Mouse (Mus musculus): Measurements from ENCODE around the gene Fzd10. TPM values are rescaled to one million over a fixed set of nuclear protein-coding genes. Genes with fewer than 3 reads are reported as not detected.

Fzd10 gene
- 14.0 and 15.0 TPM in 2 replicates for polyA plus RNA-seq (2016; fragmentation: Nextera tagmentation; extraction: Ambion mirVana)

GRCm38 (mm10) chr5:128600072-128601021 is at the start of gene Fzd10:
Gene Fzd10, plus strand, starts transcription at chr5:128600844.
- DNase-seq (ENCODE audit: low spot score): peak; percentile 94
- Histone ChIP-seq H3K27ac (replicated peaks) (peak within 1 kb of the TSS; percentile 98), H3K4me1 (peaks cover 98% of the 10 kb centered on the region), H3K4me3 (peak within 1 kb of the TSS; percentile 93), H3K36me3 (peaks cover 31% of the 10 kb centered on the region), H3K9me3 (replicated peaks) (no peaks in the 10 kb centered on the region), H3K27me3 (ENCODE audit: low read depth, poor library complexity, severe bottlenecking) (peaks cover 67% of the 10 kb centered on the region)
- under 1% methylated on average over 72 of the region's 73 CpGs for WGBS

GRCm38 (mm10) chr5:128551448-128551847 is 49.2 kb upstream of the Fzd10 start:
- DNase-seq (ENCODE audit: low spot score): peak; percentile 48
- Histone ChIP-seq H3K9me3 (replicated peaks) (0 out of 2 replicates have a peak, but pooled peaks cover 3% of the 10 kb centered on the region), H3K4me1 (peaks cover 27% of the 10 kb centered on the region), H3K36me3 (no peaks in the 10 kb centered on the region), H3K27ac (replicated peaks) (peak overlapping the region; percentile 80), H3K4me3 (peak overlapping the region; percentile 47), H3K27me3 (ENCODE audit: low read depth, poor library complexity, severe bottlenecking) (peaks cover 40% of the 10 kb centered on the region)
- 6% methylated on average over 11 of the region's 11 CpGs for WGBS

DNA sequence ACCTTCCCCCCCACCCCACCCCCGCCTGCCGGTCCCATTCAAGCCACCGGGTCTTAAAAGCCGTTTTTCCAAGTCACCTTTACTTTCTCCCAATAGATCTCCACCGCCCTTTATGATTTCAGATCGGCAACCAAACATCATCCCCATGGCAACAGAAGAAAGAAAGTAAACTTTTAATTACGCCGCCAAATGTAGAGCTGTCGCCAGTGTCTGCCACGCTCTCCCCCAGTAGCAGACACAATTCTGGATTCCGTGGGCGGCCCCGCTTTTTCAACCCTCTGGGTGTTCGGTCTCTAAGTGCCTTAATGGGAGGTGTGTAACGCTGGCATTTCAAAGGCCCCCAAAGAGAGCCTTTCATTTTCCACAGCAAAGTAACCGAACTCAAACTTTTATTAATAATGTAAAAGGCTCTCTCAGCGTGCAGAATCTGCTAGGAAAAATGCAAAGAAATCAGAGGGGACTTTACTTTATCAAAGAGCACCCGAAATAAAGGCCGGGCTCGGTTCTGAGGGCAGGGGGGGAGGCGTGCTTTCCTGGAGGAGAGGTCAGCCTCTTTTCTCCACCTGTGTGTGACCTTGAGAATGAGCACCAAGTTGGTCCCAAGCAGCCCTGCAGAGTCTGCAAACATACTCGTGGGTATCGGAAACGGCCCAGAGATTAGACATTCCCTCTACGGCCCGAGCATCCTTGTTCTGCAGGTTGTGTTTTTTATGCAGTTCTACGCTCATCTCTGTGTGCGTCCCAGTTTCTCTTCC is 48.3 kb upstream of the Fzd10 start:
- H3K4me1 ChIP-seq: peaks cover 27% of the 10 kb centered on the region
- H3K27ac ChIP-seq (replicated peaks): peak overlapping the region; percentile 65
- peaks cover 40% of the 10 kb centered on the region for H3K27me3 ChIP-seq (ENCODE audit: low read depth, poor library complexity, severe bottlenecking)
- H3K9me3 ChIP-seq (replicated peaks): 0 out of 2 replicates have a peak, but pooled peaks cover 3% of the 10 kb centered on the region
- peak overlapping the region; percentile 47 for H3K4me3 ChIP-seq
- 12% methylated on average over 28 of the region's 28 CpGs for WGBS
- H3K36me3 ChIP-seq: no peaks in the 10 kb centered on the region
- peak; percentile 39 for DNase-seq (ENCODE audit: low spot score)

DNA sequence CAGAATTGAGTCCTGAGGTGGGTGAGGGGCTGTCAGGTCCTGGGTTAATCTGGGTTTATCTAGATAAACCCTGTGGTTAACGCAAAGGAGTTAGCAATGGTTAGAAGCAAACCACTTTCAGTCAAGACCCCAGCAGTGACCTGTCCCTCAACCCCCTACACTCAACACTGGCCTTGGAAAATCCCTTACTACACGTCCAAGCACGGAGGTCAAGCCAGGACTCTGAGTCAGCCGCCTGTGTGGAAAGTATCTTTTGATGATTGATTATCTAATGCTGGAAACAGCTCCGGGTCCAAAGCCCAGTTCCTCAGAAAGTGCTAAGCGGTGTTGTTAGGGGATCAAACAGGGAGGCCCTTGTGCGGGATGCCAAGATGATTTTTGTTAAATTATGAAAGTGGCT is 42.5 kb upstream of the Fzd10 start:
- no peak for DNase-seq (ENCODE audit: low spot score)
- Histone ChIP-seq H3K4me1 (peaks cover 13% of the 10 kb centered on the region), H3K36me3 (no peaks in the 10 kb centered on the region), H3K4me3 (no peak overlapping the region), H3K27me3 (ENCODE audit: low read depth, poor library complexity, severe bottlenecking) (peaks cover 12% of the 10 kb centered on the region; the same call in 1 of the 2 replicates), H3K9me3 (replicated peaks) (peaks cover 9% of the 10 kb centered on the region; the same call in 1 of the 2 replicates), H3K27ac (replicated peaks) (no peak overlapping the region)
- WGBS: 60% methylated on average over 7 of the region's 7 CpGs

DNA sequence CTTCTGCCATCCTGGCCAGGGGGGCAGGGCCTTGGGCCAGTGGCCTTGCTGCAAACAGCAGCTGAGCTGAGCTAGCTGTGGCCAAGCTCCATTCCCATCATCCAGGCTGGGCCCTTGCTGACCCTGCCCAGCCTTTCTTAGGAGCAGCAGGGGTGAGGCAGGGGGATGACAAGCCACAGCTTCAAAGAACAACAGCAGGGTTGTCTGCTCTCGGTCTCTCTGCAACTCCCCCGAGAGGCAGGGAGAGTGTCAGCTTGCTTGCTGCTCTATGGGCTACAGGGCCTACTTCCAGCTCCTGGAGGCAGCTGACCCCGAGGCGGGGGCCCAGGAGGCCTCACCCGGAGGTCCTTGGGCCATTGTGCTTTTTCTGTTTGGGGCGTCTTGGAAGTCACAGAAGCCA is 33.3 kb upstream of the Fzd10 start:
- H3K4me3 ChIP-seq: 0 out of 2 replicates have a peak overlapping the region, but pooled peaks have one; percentile 9
- DNase-seq (ENCODE audit: low spot score): peak; percentile 51
- H3K9me3 ChIP-seq (replicated peaks): no peaks in the 10 kb centered on the region
- no peaks in the 10 kb centered on the region for H3K36me3 ChIP-seq
- no peaks in the 10 kb centered on the region for H3K27me3 ChIP-seq (ENCODE audit: low read depth, poor library complexity, severe bottlenecking)
- WGBS: 12% methylated on average over 6 of the region's 6 CpGs
- H3K27ac ChIP-seq (replicated peaks): peak overlapping the region; percentile 74
- peaks cover 33% of the 10 kb centered on the region for H3K4me1 ChIP-seq

DNA sequence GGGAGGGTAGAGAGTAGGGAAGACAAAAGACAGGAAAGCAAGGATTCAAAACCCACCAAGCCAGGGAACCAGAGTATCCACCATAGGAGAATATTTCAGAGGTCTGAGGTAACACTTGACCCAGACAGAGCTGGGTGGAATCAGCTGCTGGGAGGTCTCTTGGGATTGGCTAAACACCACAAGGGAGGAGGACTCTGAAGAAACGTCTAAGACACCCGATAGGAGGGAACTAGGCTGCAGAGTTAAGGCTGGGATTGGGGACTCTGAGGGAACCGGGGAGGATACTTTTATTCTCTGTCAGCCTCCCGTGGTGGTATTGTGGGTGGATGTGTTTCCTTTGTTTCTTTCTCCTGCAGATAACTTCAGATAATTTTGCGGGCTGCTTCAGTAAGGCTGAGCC is 31.7 kb upstream of the Fzd10 start:
- Histone ChIP-seq H3K4me3 (no peak overlapping the region), H3K9me3 (replicated peaks) (0 out of 2 replicates have a peak, but pooled peaks cover under 1% of the 10 kb centered on the region), H3K36me3 (no peaks in the 10 kb centered on the region), H3K27me3 (ENCODE audit: low read depth, poor library complexity, severe bottlenecking) (no peaks in the 10 kb centered on the region), H3K4me1 (peaks cover 33% of the 10 kb centered on the region), H3K27ac (replicated peaks) (no peak overlapping the region)
- DNase-seq (ENCODE audit: low spot score): no peak
- WGBS: 17% methylated on average over 5 of the region's 5 CpGs

DNA sequence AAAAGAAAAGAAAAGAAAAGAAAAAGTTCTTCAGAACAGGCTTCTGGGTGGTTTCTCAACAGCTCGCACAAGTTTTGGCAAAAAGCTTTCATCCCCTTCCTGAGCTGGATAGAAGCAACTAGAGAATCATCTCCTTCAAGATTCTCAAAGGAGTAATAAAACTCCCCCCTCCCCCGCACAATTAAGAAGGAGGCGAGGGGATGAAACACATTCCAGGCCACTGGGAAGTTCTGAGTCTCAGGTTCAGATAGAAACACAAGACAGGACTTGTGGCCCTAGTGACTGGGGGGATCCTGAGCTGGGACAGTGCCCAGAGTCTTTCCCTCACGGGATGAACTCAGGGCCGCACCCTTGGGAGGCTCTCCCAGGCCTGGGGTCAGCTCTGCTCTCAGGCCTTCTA is 30.6 kb upstream of the Fzd10 start:
- Histone ChIP-seq H3K27ac (replicated peaks) (peak overlapping the region; percentile 47; the same call in 1 of the 2 replicates), H3K4me3 (no peak overlapping the region), H3K9me3 (replicated peaks) (peaks cover 8% of the 10 kb centered on the region; the same call in 1 of the 2 replicates), H3K36me3 (no peaks in the 10 kb centered on the region), H3K4me1 (peaks cover 33% of the 10 kb centered on the region), H3K27me3 (ENCODE audit: low read depth, poor library complexity, severe bottlenecking) (no peaks in the 10 kb centered on the region)
- no peak for DNase-seq (ENCODE audit: low spot score)
- WGBS: 68% methylated on average over 5 of the region's 5 CpGs

DNA sequence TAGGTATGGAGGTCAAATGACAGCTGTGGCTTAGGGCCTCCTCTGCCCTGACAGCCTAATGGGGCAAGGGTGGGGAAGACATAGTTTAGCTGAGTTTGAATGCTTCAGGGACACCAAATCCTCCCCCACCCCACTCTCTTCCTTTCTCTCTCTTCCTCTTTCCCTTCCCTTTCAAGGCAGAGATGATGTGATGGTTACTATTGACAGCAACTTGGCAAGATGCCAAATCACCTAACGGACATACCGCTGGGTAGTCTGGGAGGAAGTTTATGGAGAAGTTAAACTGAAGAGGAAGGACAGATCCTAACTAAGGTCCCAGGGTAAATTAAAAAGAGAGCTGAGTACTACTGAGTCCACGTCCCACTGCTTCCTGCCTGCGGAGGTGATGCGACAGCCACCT is 29.8 kb upstream of the Fzd10 start:
- H3K4me3 ChIP-seq: no peak overlapping the region
- DNase-seq (ENCODE audit: low spot score): no peak
- peaks cover 37% of the 10 kb centered on the region for H3K4me1 ChIP-seq
- H3K27ac ChIP-seq (replicated peaks): peak overlapping the region; percentile 47; the same call in 1 of the 2 replicates
- 90% methylated on average over 5 of the region's 5 CpGs for WGBS
- H3K9me3 ChIP-seq (replicated peaks): peaks cover 8% of the 10 kb centered on the region; the same call in 1 of the 2 replicates
- no peaks in the 10 kb centered on the region for H3K27me3 ChIP-seq (ENCODE audit: low read depth, poor library complexity, severe bottlenecking)
- no peaks in the 10 kb centered on the region for H3K36me3 ChIP-seq

DNA sequence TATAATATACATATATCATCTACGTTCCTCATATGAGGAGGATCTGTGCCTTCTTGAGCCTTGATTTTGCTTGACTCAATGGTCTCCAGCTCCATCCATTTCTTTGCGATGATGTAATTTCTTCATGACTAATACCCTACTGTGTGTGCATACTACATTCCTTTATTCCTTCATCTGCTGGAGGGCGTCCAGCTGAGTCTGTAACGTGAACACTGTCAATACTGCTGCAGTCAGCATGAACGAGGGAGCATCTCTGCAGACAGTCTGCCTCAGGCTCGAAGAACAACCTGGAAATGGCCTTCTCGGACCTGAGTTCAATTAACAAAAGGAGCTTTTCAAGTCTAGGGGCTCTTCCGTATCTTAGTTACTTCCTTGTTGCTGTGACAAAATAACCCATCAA is 28.9 kb upstream of the Fzd10 start:
- Histone ChIP-seq H3K36me3 (no peaks in the 10 kb centered on the region), H3K9me3 (replicated peaks) (peaks cover 8% of the 10 kb centered on the region; the same call in 1 of the 2 replicates), H3K27me3 (ENCODE audit: low read depth, poor library complexity, severe bottlenecking) (no peaks in the 10 kb centered on the region), H3K27ac (replicated peaks) (no peak overlapping the region), H3K4me3 (no peak overlapping the region), H3K4me1 (peaks cover 38% of the 10 kb centered on the region)
- DNase-seq (ENCODE audit: low spot score): no peak
- WGBS: 82% methylated on average over 8 of the region's 8 CpGs

DNA sequence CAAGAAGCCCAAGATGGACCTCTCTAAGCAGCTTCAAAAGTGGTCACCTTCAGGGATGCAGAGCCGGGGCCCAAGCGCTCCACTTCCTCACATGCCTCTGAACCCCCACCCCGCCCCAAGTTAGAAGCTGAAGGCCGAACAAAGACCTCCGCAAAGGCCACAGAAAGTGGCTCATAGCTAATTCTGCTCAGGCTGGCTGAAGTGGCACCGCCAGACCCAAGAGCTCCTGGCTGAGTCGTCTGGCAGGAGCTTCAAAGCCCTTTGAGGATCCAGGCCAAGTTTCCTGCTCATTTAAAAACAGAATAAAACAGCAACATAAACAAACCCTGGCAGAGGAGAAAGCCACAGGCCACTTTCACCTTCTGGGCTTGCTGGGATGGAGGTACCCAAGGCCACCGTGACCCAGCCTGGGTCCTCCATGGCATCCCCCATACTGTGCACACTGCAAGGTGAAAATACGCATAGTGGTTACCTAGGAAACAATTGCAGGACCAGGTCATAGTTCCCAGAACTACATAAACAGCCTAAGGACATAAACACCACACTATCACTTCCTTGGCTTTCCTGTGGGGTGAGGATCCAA is 24.6 kb upstream of the Fzd10 start:
- Histone ChIP-seq H3K36me3 (no peaks in the 10 kb centered on the region), H3K4me1 (peaks cover 33% of the 10 kb centered on the region), H3K9me3 (replicated peaks) (peaks cover 8% of the 10 kb centered on the region; the same call in 1 of the 2 replicates), H3K27ac (replicated peaks) (peak overlapping the region; percentile 61), H3K27me3 (ENCODE audit: low read depth, poor library complexity, severe bottlenecking) (peaks cover 26% of the 10 kb centered on the region), H3K4me3 (no peak overlapping the region)
- DNase-seq (ENCODE audit: low spot score): no peak
- WGBS: 78% methylated on average over 9 of the region's 9 CpGs

- peaks cover 5% of the 10 kb centered on the region; the same call in 1 of the 2 replicates for H3K9me3 ChIP-seq (replicated peaks)
- H3K4me3 ChIP-seq: no peak overlapping the region
- H3K27ac ChIP-seq (replicated peaks): peak overlapping the region; percentile 65
- WGBS: 29% methylated on average over 9 of the region's 9 CpGs
- H3K4me1 ChIP-seq: peaks cover 50% of the 10 kb centered on the region
- no peak for DNase-seq (ENCODE audit: low spot score)
- H3K27me3 ChIP-seq (ENCODE audit: low read depth, poor library complexity, severe bottlenecking): peaks cover 29% of the 10 kb centered on the region
- H3K36me3 ChIP-seq: peaks cover 8% of the 10 kb centered on the region
Observed at GRCm38 (mm10) chr5:128579047-128579650, 21.5 kb upstream of the Fzd10 start.

- Histone ChIP-seq H3K27ac (replicated peaks) (peak overlapping the region; percentile 89), H3K9me3 (replicated peaks) (no peaks in the 10 kb centered on the region), H3K4me1 (peaks cover 48% of the 10 kb centered on the region), H3K4me3 (peak overlapping the region; percentile 32; the same call in 1 of the 2 replicates), H3K27me3 (ENCODE audit: low read depth, poor library complexity, severe bottlenecking) (peaks cover 36% of the 10 kb centered on the region), H3K36me3 (peaks cover 11% of the 10 kb centered on the region)
- no peak for DNase-seq (ENCODE audit: low spot score)
- WGBS: 65% methylated on average over 4 of the region's 4 CpGs
Observed at GRCm38 (mm10) chr5:128580931-128581330, 19.7 kb upstream of the Fzd10 start.

Data from midbrain, embryonic 10.5 days (tissue).